Mouse (Mus musculus) C2C12 (cell line): ENCODE data around the gene Prelp. TPM values are rescaled to one million over a fixed set of nuclear protein-coding genes. Genes with fewer than 3 reads are reported as not detected.
"Not testable (repeated sequence)": the region's sequence is repeated elsewhere in the genome, so short reads cannot be mapped to it uniquely, and the experiment has no call there.

Experiments used
- H3K27me3 ChIP-seq: one replicate; pipeline ENCODE4 v1.6.1; 2011; ENCODE audit not compliant: control insufficient read depth, insufficient read depth, insufficient read length
- H3K36me3 ChIP-seq: one replicate; pipeline ENCODE4 v1.6.1; 2011; ENCODE audit not compliant: control insufficient read depth, insufficient read depth
- H3K4me3 ChIP-seq: one replicate; pipeline ENCODE4 v1.5.1; 2011; ENCODE audit warnings: mild to moderate bottlenecking, control low read depth; ENCODE audit not compliant: poor library complexity, insufficient read depth, severe bottlenecking
- H3K79me2 ChIP-seq: one replicate; pipeline ENCODE4 v1.6.1; 2011; ENCODE audit not compliant: control insufficient read depth, insufficient read depth
- H3K79me3 ChIP-seq: one replicate; pipeline ENCODE4 v1.6.1; 2011; ENCODE audit warnings: low read depth, control low read depth
- H3ac ChIP-seq: one replicate; pipeline ENCODE3; 2011; ENCODE audit warnings: low read depth; ENCODE audit not compliant: control insufficient read depth, insufficient read length
- CEBPB ChIP-seq: IDR thresholded peaks from one replicate; pipeline ENCODE4 v1.6.1; 2011; ENCODE audit warnings: low read depth, mild to moderate bottlenecking, control low read depth, moderate library complexity
- CTCF ChIP-seq: IDR thresholded peaks from one replicate; pipeline ENCODE4 v1.5.1; 2011; ENCODE audit not compliant: control insufficient read depth, insufficient read depth, insufficient read length
- FOSL1 ChIP-seq: IDR thresholded peaks from one replicate; pipeline ENCODE4 v1.8.0; 2011; ENCODE audit warnings: mild to moderate bottlenecking, low read length; ENCODE audit not compliant: poor library complexity, insufficient read depth, severe bottlenecking
- MAX ChIP-seq: IDR thresholded peaks from one replicate; pipeline ENCODE4 v1.6.1; 2011; ENCODE audit warnings: mild to moderate bottlenecking, control low read depth
- MYOD1 ChIP-seq: IDR thresholded peaks from one replicate; pipeline ENCODE4 v1.6.1; 2011; ENCODE audit warnings: low read depth; ENCODE audit not compliant: control insufficient read depth, insufficient read length
- MYOG ChIP-seq: IDR thresholded peaks from one replicate; pipeline ENCODE4 v1.6.1; 2011; ENCODE audit not compliant: control insufficient read depth, insufficient read length; ENCODE audit errors: extremely low read depth
- USF1 ChIP-seq: IDR thresholded peaks from one replicate; pipeline ENCODE4 v1.6.1; 2011; ENCODE audit warnings: low read depth, mild to moderate bottlenecking, control low read depth, moderate library complexity
- polyA plus RNA-seq: library from polyadenylated mRNA; unstranded; fragments of >200 nt; fragmentation: generic; extraction: Trizol; gene quantifications from one replicate; pipeline ENCODE4 v1.2.1, GENCODE M21; 2012; ENCODE audit warnings: missing spikeins

Prelp gene
- polyA plus RNA-seq, 1 experiment = 0.07 TPM

DNA sequence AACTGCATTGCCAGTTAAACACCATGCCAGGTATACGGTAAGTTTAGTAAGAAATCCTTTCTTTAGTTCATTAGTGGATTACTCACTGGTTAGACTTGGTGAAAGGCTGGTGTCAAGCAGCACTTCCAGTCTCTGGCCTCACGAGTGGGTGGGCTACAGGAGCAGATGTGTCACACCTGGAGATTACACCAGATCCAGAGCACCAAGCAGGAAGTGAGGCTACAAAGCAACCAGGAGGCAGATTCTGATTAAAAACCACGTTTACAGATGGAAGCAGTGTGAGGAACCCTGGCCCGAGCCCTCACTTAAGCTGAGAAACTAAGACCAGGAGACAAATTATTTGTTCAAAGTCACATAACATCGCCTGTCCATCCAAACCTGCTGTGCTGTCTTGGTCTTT lies 43.5 kb upstream of the Prelp start:
- H3K79me2 ChIP-seq = no peaks in the 10 kb centered on the region
- H3K27me3 ChIP-seq = no peaks in the 10 kb centered on the region
- no peak overlapping the region for H3ac ChIP-seq
- H3K4me3 ChIP-seq = no peak overlapping the region
- H3K36me3 ChIP-seq = no peaks in the 10 kb centered on the region
- no peak for TF ChIP-seq CTCF
- no peaks in the 10 kb centered on the region for H3K79me3 ChIP-seq

GRCm38 (mm10) chr1:133963578-133963977 lies 42.4 kb upstream of the Prelp start:
- not testable (repeated sequence) for H3K36me3 ChIP-seq, H3K79me2 ChIP-seq, H3K4me3 ChIP-seq, H3K27me3 ChIP-seq, H3ac ChIP-seq, H3K79me3 ChIP-seq

GRCm38 (mm10) chr1:133963128-133963527 lies 41.9 kb upstream of the Prelp start:
- not testable (repeated sequence) for H3K4me3 ChIP-seq, H3K79me3 ChIP-seq, H3ac ChIP-seq, H3K79me2 ChIP-seq, H3K27me3 ChIP-seq, H3K36me3 ChIP-seq

GRCm38 (mm10) chr1:133961281-133962134 lies 40.3 kb upstream of the Prelp start:
- Histone ChIP-seq H3K4me3 (no peak overlapping the region), H3K79me3 (no peaks in the 10 kb centered on the region), H3ac (no peak overlapping the region), H3K36me3 (no peaks in the 10 kb centered on the region), H3K27me3 (no peaks in the 10 kb centered on the region), H3K79me2 (no peaks in the 10 kb centered on the region)
- TF ChIP-seq USF1 (no peak), MYOG (no peak), MAX (no peak), CEBPB (no peak), MYOD1 (no peak), CTCF (peak; percentile 75), FOSL1 (no peak)

DNA sequence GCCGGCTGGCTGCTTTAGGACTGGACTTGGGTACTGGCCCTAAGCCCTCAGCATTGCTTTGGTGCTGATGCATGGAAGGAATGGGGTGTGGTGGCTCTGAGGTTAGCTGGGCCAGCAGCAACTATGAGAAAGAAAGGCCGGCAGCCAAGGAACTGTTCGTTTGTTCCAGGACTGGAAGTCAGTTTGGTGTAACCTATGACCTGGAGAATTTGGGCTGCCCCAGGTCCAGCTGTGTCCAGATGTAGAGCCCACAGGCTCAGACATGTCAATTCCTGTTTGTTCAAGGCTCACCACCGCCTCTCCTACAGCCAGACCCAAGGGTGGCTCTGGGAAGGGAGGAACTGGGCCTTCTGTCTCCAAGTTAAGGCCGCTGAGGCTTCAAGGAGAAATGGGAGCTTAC lies 38.3 kb upstream of the Prelp start:
- no peaks in the 10 kb centered on the region for H3K79me3 ChIP-seq
- no peaks in the 10 kb centered on the region for H3K79me2 ChIP-seq
- H3K27me3 ChIP-seq = no peaks in the 10 kb centered on the region
- H3ac ChIP-seq = no peak overlapping the region
- no peaks in the 10 kb centered on the region for H3K36me3 ChIP-seq
- no peak overlapping the region for H3K4me3 ChIP-seq
- TF ChIP-seq MYOG (no peak), MYOD1 (no peak), USF1 (no peak), CTCF (no peak), MAX (no peak)

DNA sequence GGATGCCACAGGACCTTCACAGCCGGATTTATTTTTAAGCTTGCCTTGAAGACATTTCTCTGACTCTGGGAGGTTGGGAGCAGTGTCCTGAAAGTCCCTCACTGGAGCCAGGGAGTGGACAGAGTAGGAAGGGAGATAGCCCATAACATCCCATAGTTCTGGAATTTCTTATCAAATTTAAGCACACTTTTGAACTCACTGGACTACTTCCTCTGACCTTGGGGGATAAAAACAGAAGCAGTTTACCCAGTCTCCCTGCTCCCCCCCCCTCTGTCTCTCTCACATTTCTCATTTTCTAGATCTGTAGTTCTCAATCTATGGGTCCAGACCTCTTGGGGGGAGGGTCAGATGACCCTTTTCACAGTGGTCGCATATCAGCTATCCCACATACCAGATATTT lies 32.8 kb upstream of the Prelp start:
- Histone ChIP-seq H3K79me3 (no peaks in the 10 kb centered on the region), H3K4me3 (no peak overlapping the region), H3K27me3 (no peaks in the 10 kb centered on the region), H3ac (no peak overlapping the region), H3K79me2 (no peaks in the 10 kb centered on the region), H3K36me3 (no peaks in the 10 kb centered on the region)
- no peak for TF ChIP-seq USF1
- no peak for TF ChIP-seq CEBPB
- TF ChIP-seq FOSL1 = no peak
- no peak for TF ChIP-seq CTCF
- TF ChIP-seq MYOD1 = no peak
- no peak for TF ChIP-seq MYOG
- TF ChIP-seq MAX = no peak
